Comparison of ENCODE assay signal across 8 mouse cellular contexts in genomic region chr2:84425138-84425537, GRCm38 (mm10). TPM values are rescaled to one million over a fixed set of nuclear protein-coding genes. Genes with fewer than 3 reads are reported as not detected.
DNase-seq lines count a peak whose midpoint lies in the region; ATAC-seq and TF ChIP-seq lines count a peak whose summit lies in the region.

Gene Calcrl, minus strand, starts transcription at chr2:84425411.

- no peak for TF ChIP-seq POLR2A in cerebellum, adult 2 months (IDR thresholded peaks at IDR 0.05; ENCODE audit: borderline replicate concordance, insufficient read depth, low read length)
- TF ChIP-seq POLR2A in embryonic fibroblast, embryonic 13.5 days (IDR thresholded peaks at IDR 0.05; ENCODE audit: low read depth, low read length), result peak; percentile 83

- H3K9ac ChIP-seq in limb, embryonic 13.5 days, result peak within 1 kb of the TSS; percentile 63
- peak within 1 kb of the TSS; percentile 35; the same call in 1 of the 2 replicates for H3K9ac ChIP-seq in midbrain, embryonic 15.5 days

- H3K27ac ChIP-seq in cerebellum, adult 2 months (ENCODE audit: insufficient read depth, low read length), result no peak within 1 kb of the TSS
- peak within 1 kb of the TSS; percentile 83 for H3K27ac ChIP-seq in embryonic fibroblast, embryonic 13.5 days (ENCODE audit: insufficient read depth, low read length)
- H3K27ac ChIP-seq in limb, embryonic 13.5 days, result peak within 1 kb of the TSS; percentile 61; the same call in 1 of the 2 replicates
- H3K27ac ChIP-seq in midbrain, embryonic 15.5 days, result 0 out of 2 replicates have a peak within 1 kb of the TSS, but pooled peaks have one; percentile 4

- no peak for ATAC-seq in cerebellum, adult (ENCODE audit: insufficient number of reproducible peaks, low FRiP score, low TSS enrichment)
- ATAC-seq in limb, embryonic 13.5 days (ENCODE audit: low FRiP score, low read depth), result peak; percentile 86
- ATAC-seq in midbrain, embryonic 15.5 days (replicated peaks), result peak; percentile 80

- no peaks in the 10 kb centered on the region for H3K4me1 ChIP-seq in cerebellum, adult 2 months (ENCODE audit: control insufficient read depth, insufficient read depth, low read length)
- H3K4me1 ChIP-seq in embryonic fibroblast, embryonic 13.5 days (ENCODE audit: control insufficient read depth, insufficient read depth, low read length), result no peaks in the 10 kb centered on the region; the same call in 1 of the 2 replicates
- peaks cover 3% of the 10 kb centered on the region; the same call in 1 of the 2 replicates for H3K4me1 ChIP-seq in limb, embryonic 13.5 days
- H3K4me1 ChIP-seq in midbrain, embryonic 15.5 days, result peaks cover 4% of the 10 kb centered on the region

- H3K4me2 ChIP-seq in limb, embryonic 13.5 days (replicated peaks), result peak within 1 kb of the TSS; percentile 71
- peak within 1 kb of the TSS; percentile 54 for H3K4me2 ChIP-seq in midbrain, embryonic 15.5 days

- H3K27me3 ChIP-seq in cerebellum, adult 2 months (ENCODE audit: control insufficient read depth, insufficient read depth, low read length), result no peaks in the 10 kb centered on the region
- no peaks in the 10 kb centered on the region for H3K27me3 ChIP-seq in limb, embryonic 13.5 days
- H3K27me3 ChIP-seq in midbrain, embryonic 15.5 days (replicated peaks), result no peaks in the 10 kb centered on the region

- peak; percentile 11 to 12 for DNase-seq in cerebellum, adult 2 months
- DNase-seq in heart, adult 9 months (ENCODE audit: low spot score in 2 of 2), result peak; percentile 87 to 92
- peak; percentile 86 for DNase-seq in kidney, adult 9 months
- DNase-seq in spleen, postnatal 10 days (ENCODE audit: low spot score in 2 of 2), result peak; percentile 49 to 80

- H3K36me3 ChIP-seq in limb, embryonic 13.5 days, result no peaks in the 10 kb centered on the region
- H3K36me3 ChIP-seq in midbrain, embryonic 15.5 days (replicated peaks), result no peaks in the 10 kb centered on the region

- 4% methylated on average over 10 of the region's 10 CpGs for WGBS in cerebellum, adult 2 months
- under 1% methylated on average over 10 of the region's 10 CpGs for whole genome bisulfite sequencing in limb, embryonic 13.5 days
- 2% methylated on average over 10 of the region's 10 CpGs for WGBS in midbrain, embryonic 15.5 days

- TF ChIP-seq CTCF in cerebellum, adult 2 months (IDR thresholded peaks at IDR 0.05; ENCODE audit: borderline replicate concordance, insufficient read depth, low read depth, low read length), result no peak
- TF ChIP-seq CTCF in embryonic fibroblast, embryonic 13.5 days (IDR thresholded peaks at IDR 0.05; ENCODE audit: borderline replicate concordance, insufficient read depth, low read length), result no peak

- H3K9me3 ChIP-seq in limb, embryonic 13.5 days, result no peaks in the 10 kb centered on the region
- no peaks in the 10 kb centered on the region for H3K9me3 ChIP-seq in midbrain, embryonic 15.5 days

- peak within 1 kb of the TSS; percentile 20 for H3K4me3 ChIP-seq in cerebellum, adult 2 months (replicated peaks; ENCODE audit: insufficient read depth, low read depth, low read length)
- H3K4me3 ChIP-seq in embryonic fibroblast, embryonic 13.5 days (ENCODE audit: insufficient read depth, low read length), result peak within 1 kb of the TSS; percentile 32
- H3K4me3 ChIP-seq in limb, embryonic 13.5 days, result peak within 1 kb of the TSS; percentile 43
- H3K4me3 ChIP-seq in midbrain, embryonic 15.5 days, result peak within 1 kb of the TSS; percentile 34

RNA-seq across cellular contexts. Expression of gene Calcrl, which starts in this region (rescaled TPM):
- polyA plus RNA-seq in cerebellum, adult 2 months (2012; rRNA removed), result 3.6 and 3.9 TPM in 2 replicates
- 9.2 and 10.3 TPM in 2 replicates for polyA plus RNA-seq in embryonic fibroblast, embryonic 13.5 days (2011; ENCODE audit: insufficient read length, low read depth, missing spikeins)
- polyA plus RNA-seq in limb, embryonic 13.5 days (2015; fragmentation: Nextera tagmentation; extraction: Ambion mirVana), result 16.2 and 17.4 TPM in 2 replicates
- 8.6 and 9.7 TPM in 2 replicates for polyA plus RNA-seq in midbrain, embryonic 15.5 days (2015; fragmentation: Nextera tagmentation; extraction: Ambion mirVana)

Comparison
In these comparisons a context has a peak if more than half of its experiments do, and no peak if none do; other contexts are left out.
1. DNase-seq: peak in every context shown above with its lines; median percentile 90 in heart, adult 9 months; 86 in kidney, adult 9 months; 64 in spleen, postnatal 10 days; 12 in cerebellum, adult 2 months.